Mouse (Mus musculus) frontal cortex, postnatal 14 days (tissue): ENCODE results near the gene Mmp28.

Experiments used
- DNase-seq, 2 experiments: peaks; one replicate each; pipeline ENCODE4 v3.0.0; 2022; ENCODE audit warnings: low spot score in 2 of 2

Gene Mmp28

DNA sequence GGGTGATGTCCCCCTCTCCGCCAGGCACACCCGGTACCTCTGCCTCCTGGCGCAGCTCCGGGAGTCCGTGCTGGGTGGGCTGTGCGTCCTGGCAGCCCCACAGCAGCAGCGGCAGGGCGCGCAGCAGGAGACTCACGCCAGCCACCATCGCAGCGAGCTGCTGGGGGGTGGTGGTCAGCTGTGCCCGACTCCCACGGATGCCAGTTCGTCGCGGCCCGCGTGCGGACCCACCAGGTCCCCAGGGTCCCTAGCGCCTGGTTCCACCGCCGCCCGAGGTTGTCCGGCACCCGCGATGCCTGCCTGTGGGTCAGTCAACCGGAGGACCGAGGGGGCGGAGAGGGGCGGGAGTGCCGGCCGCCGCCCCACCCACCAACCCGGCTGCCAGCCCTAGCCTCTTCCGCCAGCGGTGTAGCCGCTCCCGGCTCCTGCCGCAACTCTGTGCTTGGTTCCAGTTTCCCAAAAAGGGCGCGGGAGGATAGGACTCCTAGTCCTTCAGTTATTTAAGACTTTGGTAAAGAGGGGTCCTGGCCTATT lies at the start of gene Mmp28:
Gene Mmp28 (minus strand): TSS at position 361 of the 534 bp plus-strand sequence.
- DNase-seq: peak in 1 of 2 experiments; percentile 4

DNA sequence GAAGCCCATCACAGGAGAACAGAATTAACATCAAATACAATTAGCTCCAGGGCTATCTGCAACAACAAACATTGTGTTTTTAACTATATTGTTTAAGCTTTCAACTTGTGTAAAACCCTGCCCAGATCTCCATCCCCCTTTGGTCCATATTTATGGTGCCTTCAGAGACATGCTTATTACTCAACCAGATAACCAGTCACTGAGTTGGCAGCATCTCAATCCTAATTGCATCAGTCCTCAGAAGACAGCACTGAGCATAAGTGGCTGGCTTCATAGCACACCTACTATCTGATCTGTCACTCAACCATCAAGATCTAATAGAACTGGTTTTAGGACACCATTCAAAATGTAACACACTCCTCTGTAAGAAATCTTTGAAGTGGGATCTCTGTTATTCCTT lies 46.6 kb upstream of the Mmp28 start:
- DNase-seq: no peak

DNA sequence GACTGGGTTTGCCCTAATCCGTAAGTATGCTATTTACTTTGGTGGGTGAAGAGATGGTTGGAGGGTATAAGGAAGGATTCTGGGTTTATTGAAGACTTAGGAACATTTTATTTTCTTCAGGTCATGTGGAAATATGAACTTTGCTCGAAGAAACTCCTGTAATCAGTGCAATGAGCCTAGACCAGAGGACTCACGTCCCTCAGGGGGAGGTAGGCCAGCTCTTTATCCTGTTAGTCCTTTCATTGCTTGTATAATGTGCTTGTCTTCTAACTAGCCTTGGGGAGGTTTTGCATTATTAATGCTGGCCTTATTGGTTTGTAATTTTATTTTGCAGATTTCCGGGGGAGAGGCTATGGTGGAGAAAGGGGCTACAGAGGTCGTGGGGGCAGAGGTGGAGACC lies 41.4 kb upstream of the Mmp28 start:
- no peak for DNase-seq

DNA sequence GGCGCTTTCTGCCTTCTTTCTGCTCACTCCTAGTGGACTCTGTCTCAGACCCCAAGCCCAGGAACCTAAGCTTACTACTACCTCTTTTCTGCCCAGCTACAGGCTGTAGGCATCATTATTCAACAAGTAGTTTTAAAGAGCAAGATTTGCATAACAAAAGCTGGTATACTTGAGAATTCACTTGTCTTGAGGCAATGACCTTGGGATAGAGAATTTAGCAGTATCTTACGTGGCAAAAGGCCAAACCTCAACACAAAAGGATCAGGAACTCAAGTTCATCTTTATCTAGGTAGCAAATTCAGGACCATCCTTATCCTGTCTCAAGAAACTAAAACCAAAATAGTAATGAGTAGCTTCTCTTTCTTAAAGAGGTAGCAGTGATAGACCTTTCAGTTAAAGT lies 32.7 kb upstream of the Mmp28 start:
- no peak for DNase-seq

DNA sequence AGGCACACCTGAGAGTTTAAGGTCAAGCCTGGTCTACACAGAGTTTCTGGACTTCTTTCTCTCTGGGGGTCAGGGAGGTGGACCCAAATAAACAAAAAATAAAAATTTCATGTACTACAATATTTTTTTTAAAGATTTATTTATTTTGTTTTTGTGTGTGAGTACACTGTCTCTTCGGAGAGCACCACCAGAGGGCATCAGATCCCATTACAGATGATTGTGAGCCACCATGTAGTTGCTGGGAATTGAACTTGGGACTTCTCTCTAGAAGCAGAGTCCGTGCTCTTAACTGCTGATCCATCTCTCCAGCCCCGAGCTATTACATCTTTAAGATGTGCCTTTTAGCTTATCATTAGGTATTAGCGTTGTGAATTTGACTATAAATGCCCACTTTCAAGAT lies 28.6 kb upstream of the Mmp28 start:
- DNase-seq: no peak

DNA sequence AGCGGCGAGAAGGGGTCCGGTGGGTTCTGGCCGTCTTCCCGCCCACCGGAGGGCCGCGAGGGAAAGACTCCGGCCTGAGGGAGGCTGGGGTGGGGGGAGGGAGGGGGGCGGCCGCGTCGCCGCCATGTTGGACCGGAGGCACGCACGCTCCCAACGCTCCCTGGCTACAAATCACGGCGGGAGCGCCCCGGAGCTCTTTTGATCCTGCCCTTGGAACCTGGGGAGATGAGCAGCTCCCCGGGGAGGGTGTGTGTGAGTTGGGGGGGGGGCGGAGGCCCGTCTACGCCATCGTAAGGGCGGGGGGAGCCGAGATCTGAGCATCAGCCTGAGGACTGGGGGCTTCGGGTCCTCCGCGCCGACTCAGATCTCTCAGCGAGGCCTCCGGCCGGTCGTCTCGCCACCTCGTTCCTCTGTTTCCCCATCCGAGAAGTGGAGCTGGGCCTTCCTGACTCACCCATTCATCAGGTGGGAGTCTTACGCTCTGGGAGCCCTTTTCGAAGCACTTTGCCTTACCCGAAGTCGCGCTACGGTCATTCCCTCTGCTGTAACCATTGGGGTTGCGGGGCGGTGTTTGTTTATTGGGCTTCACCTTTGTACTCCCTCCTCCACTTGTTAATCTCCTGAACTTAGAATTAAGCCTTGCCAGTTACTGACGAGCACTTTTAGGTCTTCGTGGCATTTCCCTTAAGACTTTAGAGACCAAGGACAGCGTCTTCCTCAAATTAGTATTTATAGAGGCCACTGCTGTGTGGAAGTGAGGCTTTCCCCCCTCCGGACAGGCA lies 10.6 kb upstream of the Mmp28 start:
- peak; percentile 15 to 24 for DNase-seq

DNA sequence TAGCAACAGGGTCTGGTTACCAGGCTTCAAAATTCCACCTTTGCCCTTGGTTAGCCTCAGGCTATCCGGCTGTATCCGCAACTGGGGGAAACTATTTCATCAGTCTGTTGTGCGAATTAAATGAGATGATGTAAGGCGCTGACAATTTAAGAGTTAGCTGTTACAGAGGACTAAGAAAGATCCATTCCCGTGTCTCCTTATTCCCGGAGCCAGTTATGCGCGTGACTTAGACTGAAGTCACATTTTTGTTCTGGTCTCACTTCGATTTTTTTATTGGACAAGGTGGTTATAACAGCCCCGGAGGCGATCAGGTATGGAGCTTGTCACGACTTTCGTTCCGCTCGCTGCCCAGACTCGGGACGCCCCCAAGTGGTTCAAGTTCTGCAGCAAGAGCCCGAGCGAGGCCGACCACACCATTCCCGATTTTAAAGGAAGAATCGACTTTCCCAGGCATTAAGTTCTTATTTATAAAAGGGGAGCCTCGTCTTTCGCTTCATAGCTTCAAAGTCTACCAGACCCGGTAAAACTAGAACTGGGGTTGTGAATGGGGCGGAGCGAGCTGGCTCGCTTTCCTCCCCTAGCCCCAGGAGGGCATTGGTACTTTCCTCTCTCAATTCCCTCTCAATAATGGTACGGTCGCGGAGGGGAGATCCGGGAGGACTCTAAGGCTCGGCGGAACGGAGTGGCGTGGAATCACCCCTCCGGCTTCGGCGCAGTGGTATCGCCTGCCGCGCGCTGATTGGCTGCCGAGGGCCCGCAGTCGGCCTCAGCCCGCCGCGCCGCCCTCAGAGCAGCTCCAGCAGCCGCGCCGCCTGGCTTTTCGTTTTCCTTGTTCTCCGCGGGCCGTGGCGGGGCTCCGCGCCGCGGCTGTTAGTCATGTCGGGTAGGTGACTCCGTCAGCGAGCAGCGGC lies 9.7 kb upstream of the Mmp28 start, which contains the start of gene Taf15:
Gene Taf15 (plus strand): TSS at position 763 of the 911 bp plus-strand sequence.
- DNase-seq: peak; percentile 94 to 97

DNA sequence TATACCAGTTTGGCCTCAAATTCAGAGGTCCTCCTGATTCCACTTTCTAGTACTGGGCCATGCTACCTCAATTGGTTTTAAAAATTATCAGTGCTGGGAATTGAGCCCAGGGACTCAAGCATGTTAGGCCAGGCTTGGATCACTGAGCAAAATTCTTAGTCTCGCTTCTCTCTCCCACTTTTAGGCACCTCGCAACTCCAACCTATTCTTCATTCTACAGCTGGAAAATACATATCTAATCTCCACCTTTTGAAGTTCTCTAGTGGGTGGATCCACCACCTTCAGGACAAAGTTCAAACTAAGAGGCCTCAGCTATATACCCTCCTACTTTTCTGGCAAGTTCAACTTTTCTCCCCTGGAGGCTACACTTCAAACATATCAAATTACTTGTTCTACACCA lies 8.9 kb upstream of the Mmp28 start:
- no peak for DNase-seq

DNA sequence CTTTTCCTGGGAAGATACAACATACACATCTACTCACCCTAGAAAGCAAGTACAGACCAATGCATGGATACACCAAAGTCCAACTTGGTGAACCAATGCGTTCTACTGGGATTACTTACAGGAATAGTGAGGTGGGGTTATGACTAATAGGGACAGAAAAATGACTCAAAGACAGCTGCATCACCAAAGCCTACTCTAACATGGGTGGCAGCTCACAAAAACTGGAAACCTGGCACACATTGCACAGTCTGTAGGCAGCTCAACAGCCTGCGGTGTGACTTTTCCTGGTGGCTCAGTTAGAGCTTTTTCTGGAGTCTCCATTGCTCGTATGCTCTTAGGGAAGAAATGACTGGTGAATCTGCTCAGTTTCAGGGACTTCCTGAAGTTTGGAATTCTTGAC lies 5.9 kb upstream of the Mmp28 start:
- no peak for DNase-seq

DNA sequence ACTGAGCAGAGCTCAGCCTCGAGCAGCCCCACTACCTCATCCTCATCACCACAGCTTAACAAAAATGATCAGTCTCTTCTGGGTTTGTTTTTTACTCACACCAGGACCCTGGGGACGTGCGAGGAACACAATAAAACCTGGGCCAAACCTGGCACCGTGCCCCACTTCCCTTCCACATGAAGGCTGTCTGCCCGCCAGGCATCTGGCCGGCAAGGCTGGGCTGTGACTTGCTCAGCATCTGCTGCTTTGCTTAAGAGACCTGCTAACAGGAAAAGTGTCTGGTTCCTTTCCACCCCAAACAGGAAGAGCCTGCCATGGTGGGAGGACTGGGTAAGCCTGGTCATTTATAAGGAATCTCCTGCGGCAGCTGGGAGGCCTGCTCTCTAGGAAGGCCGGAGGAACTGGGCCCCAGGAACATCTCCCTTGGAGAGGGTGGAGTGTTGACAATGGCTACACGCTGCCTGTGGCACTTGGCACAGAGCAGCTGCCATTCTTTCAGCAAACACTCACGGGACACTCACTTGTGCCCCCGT lies 4.3 kb upstream of the Mmp28 start:
- peak in 1 of 2 experiments; percentile 57 for DNase-seq

DNA sequence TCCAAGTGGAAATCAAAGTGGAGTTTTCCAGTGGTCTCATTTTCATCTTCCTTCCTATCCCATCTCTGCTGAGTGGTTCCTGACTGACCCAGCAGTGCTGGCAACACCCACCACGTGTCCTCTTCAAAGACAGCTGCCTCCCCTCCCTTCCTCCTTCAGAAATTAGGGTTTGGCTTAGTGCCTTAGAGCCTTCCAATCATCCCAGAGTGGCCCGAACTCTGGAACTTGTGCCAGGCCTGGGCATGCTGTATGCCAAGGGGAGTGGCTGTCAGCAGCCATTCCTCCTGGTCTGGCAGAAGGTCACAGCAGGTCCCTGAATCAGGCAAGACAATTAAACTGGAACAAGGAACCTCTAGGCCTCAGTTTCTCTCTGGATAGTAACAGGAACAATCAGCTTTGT lies 3.1 kb upstream of the Mmp28 start:
- DNase-seq: peak in 1 of 2 experiments; percentile 3

DNA sequence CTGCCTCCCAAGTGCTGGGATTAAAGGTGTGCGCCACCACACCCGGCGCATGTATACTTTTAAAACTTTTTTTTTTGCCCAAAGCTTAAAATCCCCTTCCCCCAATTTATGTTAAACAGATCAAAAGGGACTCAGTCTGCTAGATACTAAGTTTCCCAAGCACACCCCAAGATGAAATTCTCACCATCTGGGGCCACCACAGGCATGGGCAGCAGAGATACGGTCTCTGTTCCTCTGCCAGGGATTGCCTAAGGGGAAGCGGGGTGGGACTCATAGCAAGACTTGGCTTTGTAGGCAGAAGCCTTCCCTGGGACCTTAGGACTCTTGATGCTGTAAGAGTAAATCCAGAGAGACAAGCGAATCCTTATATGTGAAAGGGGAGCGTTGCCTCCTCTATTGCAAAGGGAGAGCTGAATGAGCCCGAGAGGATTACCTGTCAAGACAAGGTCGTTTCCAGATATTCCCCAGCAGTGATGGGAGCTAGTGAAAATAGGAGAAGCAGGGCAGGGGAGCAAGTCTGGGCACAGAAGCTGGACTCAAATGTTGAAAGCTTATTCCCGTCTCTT lies 1.3 kb downstream of the Mmp28 start:
- DNase-seq: peak in 1 of 2 experiments; percentile 0

DNA sequence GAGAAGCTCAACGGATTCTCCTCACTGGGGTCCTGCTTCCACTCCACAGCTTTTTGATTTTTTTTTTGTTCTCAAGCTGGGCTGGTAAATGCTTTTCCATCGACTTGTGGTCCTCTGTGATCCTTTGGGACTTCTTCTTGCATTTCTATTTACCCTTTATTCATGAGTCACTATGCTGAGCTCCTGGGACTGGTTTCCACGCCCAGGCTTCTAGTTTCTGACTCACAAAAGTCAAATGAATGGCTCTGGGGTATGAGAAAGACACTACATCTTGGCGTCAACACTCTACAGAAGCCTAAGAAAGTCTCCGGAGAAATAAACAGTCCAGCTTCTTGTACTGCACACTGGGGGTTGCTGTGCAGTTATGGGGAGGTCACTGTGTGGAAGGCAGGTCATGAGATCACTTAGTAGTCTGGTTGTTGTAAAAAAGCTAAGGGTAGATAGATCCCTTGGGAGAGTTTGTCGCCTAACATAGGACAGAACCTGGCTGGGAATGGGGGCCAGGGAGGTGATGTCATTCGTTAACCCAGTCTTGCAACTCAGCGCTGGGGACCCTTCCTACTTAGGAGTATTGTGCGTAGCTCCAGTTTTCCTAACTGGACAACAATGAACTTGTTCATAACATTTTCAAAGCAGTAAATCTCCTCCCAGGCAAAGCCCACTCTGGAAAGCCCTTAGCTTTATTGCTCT lies 4.8 kb downstream of the Mmp28 start:
- no peak for DNase-seq

DNA sequence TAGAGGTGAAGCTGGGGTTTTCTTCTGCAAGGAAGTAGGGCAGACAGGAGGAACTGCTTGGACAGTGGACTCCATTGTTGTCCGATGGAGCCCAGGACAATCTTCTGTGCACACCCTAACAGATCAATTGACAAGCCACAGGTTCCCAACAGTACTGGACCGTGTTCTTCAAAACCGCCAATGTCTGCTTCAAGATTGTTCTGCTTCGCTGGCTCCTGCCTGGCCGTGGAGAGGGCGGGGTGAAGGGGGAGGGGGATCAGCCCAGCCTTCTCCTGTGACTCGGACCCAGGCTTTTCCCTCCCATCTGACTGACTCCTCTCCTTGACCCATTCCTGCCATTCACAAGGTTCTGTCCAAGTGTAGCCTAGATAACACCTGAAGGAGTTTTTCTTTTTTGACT lies 5.6 kb downstream of the Mmp28 start:
- no peak for DNase-seq

DNA sequence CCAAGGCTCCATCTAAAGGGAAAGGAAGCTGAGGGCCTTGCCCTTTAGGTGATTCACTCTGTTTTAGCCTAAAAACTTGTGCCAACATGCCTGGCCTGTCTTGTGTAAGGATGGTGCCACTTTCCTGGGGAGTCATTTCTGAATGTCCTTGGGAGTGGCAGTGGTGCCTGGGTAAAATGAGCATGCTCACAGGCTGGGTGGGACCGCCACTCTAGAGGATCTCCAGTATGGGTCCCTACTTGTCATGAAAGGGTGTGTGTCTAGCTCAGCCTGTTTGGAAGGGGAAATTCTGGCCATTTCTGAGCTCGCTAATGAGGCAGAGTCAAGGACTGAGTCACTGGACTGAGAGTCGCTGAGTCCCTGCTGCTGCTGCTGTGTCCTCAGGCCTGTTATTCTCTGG lies 7.3 kb downstream of the Mmp28 start:
- no peak for DNase-seq

DNA sequence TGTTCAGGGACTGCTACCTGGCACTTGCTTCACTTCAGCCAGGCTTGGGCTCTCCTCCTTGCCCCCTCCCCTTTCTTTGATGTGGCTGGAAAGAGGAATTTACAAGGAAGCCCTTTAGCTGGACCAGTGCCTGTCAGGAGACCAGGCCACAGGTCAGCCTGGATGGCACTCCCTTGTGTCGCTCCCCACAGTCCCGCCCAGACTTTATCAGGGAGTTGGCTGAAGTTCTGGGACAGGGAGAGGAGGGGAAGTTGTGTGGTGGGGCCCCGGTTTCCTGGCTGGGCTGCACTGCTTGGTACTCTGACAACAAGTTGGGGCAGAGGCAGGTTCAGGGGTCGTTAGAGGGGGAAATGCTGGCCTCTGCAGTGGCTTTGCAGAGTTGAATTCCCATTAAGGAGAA lies 8.3 kb downstream of the Mmp28 start:
- DNase-seq: no peak

DNA sequence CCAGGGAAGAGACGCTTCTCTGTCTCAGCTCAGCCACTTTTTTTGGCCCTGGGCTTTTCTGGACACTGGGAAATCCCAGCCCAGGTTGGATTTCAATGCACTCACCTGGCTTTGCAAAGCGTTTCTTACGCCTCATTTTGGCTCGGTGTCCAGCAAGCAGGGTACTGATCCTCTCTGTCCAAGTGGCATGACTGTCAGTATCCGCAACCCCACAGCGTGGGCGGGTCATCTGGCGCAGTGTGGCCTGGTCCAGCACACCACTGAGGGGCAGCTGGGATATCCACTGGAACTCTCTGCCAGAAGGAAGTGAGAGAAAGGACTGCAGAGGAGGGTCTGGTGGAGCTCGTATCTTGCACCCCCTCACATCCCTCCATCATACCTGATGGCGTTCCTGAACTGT lies 11.6 kb downstream of the Mmp28 start:
- DNase-seq: no peak

DNA sequence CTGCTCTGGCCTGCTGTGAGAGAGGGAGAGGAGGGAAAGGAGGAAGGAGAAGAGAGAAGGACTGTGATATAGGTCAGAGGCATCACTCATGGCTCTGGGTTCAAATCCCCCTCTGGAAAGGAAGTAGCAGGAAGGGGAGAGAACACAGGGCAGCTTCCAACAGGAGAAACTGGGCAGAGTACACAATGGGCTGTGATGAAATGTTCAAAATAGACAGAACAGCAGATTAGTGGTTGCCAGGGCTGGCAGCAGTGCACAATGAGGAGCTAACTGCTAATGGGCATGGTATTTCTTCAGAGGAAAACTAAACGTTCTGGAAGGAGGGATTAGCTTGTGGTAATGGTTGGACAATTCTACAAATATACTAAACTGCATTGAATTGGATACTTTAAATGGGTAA lies 12.3 kb downstream of the Mmp28 start:
- DNase-seq: no peak

DNA sequence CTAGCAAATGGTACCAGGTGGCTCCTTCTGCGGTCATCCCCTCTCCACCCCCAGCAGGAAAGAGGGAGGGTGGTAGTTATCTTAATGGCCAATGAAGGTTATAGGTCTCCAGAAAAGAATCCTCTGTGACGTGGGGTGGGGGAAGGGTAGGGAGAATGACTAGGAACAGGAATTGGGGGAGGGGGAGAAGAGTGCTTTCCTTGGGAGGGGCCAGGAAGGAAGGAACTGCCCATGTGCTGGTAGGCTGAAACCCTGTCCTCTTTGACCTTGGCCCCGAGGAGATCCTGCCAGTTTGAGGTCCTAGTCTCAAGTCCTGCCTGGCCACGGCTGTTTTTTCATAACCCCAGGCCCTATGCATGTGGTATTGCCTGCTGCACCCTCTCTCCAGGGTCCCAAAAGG lies 13.6 kb downstream of the Mmp28 start:
- DNase-seq: no peak

DNA sequence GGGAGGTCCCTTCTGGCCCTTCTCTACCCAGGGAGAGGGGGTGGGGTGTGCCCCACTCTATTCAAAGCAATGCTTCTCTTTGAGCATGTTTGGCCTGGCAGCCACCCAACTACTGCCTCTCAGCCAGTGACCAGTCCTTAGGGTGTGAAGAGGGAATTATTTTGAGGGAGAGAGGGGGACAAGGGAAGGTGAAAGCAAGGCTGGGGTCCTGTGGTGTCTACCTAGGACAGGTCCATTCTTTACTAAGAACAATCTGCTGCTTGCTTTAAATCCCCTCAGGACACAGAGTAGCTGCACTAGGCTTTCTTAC lies 14.0 kb downstream of the Mmp28 start:
- DNase-seq: no peak
